Mouse (Mus musculus) heart, adult 2 months (tissue): ENCODE results near the gene Cyp27a1.

Experiments used
- CTCF ChIP-seq: fragments of 200-600 bp; IDR thresholded peaks from 2 replicates; pipeline ENCODE4 v1.8.1; 2022; ENCODE audit warnings: antibody characterized with exemption, mild to moderate bottlenecking, moderate library complexity
- EP300 ChIP-seq: fragments of 200-500 bp; IDR thresholded peaks from 2 replicates; pipeline ENCODE4 v1.6.1; 2011; ENCODE audit warnings: low read depth, low read length, control low read depth; ENCODE audit not compliant: insufficient read depth
- POLR2A ChIP-seq: fragments of 200-500 bp; IDR thresholded peaks from 2 replicates; pipeline ENCODE4 v1.6.1; 2011; ENCODE audit warnings: mild to moderate bottlenecking, low read depth, low read length, control low read depth; ENCODE audit not compliant: insufficient read depth

GRCm38 (mm10) chr1:74668371-74668770 lies 45.0 kb upstream of the Cyp27a1 start:
- TF ChIP-seq CTCF: no peak
- no peak for TF ChIP-seq EP300
- TF ChIP-seq POLR2A: no peak
